Mouse (Mus musculus) CH12.LX (cell line): Measurements from ENCODE around the gene Scgb3a1.

Experiments
- CTCF ChIP-seq, 2 experiments: IDR thresholded peaks in 1 of 2; conservative IDR thresholded peaks in 1 of 2; 2 replicates each; pipeline ENCODE4 v1.5.1; 2011 to 2012; ENCODE audit warnings: low read depth in 2 of 2, low read length in 2 of 2, improper control_type of control experiment in 1 of 2, inconsistent platforms in 1 of 2, mild to moderate bottlenecking in 1 of 2, moderate library complexity in 1 of 2
- E2F4 ChIP-seq: IDR thresholded peaks from 2 replicates; pipeline ENCODE4 v1.6.1; 2011; ENCODE audit warnings: low read depth, low read length, improper control_type of control experiment; ENCODE audit not compliant: insufficient replicate concordance
- EP300 ChIP-seq: IDR thresholded peaks from 2 replicates; pipeline ENCODE4 v1.6.1; 2011; ENCODE audit warnings: low read length, improper control_type of control experiment
- JUND ChIP-seq: conservative IDR thresholded peaks from 2 replicates; pipeline ENCODE4 v1.6.1; 2011; ENCODE audit warnings: low read depth, low read length, improper control_type of control experiment
- KAT2A ChIP-seq: IDR thresholded peaks from 2 replicates; pipeline ENCODE4 v1.6.1; 2012; ENCODE audit warnings: low read length, improper control_type of control experiment, inconsistent platforms; ENCODE audit not compliant: insufficient replicate concordance
- MAX ChIP-seq: IDR thresholded peaks from 2 replicates; pipeline ENCODE4 v1.6.1; 2011; ENCODE audit warnings: low read length, improper control_type of control experiment
- MAZ ChIP-seq: IDR thresholded peaks from 2 replicates; pipeline ENCODE4 v1.6.1; 2012; ENCODE audit warnings: low read depth, mild to moderate bottlenecking, inconsistent platforms, low read length, improper control_type of control experiment, moderate library complexity
- NRF1 ChIP-seq: IDR thresholded peaks from 2 replicates; pipeline ENCODE4 v1.6.1; 2014; ENCODE audit warnings: low read depth, mild to moderate bottlenecking, inconsistent platforms, low read length, improper control_type of control experiment, moderate library complexity
- POLR2A ChIP-seq: IDR thresholded peaks from 2 replicates; pipeline ENCODE4 v1.6.1; 2011; ENCODE audit warnings: low read depth, mild to moderate bottlenecking, improper control_type of control experiment, low read length
- SMC3 ChIP-seq: IDR thresholded peaks from 2 replicates; pipeline ENCODE4 v1.6.1; 2011; ENCODE audit warnings: low read depth, low read length, improper control_type of control experiment
- USF2 ChIP-seq: conservative IDR thresholded peaks from 2 replicates; pipeline ENCODE4 v1.6.1; 2011; ENCODE audit warnings: low read depth, low read length, improper control_type of control experiment
- ZMIZ1 ChIP-seq: IDR thresholded peaks from 2 replicates; pipeline ENCODE4 v1.6.1; 2012; ENCODE audit warnings: low read depth, mild to moderate bottlenecking, inconsistent platforms, low read length, improper control_type of control experiment
- ZNF384 ChIP-seq: IDR thresholded peaks from 2 replicates; pipeline ENCODE4 v1.6.1; 2012; ENCODE audit warnings: low read depth, low read length, improper control_type of control experiment, inconsistent platforms

DNA sequence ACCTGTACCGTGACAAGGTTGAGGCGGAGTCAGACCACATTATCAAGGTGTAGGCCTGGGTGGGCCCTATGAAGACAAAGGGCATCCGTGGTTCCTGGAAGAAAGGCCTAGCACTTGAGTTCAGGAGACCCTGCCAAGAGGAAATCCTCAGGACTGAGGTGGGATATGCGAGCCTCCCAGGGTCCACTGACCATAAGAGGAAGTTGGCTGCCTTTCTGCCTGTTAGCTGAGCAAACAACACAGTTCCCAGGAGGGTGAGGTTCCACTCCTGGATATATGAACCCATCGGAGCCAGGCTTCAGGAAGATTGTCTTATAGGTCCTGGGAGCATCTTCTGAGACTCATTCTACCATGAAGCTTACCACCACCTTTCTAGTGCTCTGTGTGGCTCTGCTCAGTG is at the start of gene Scgb3a1:
- TF ChIP-seq CTCF (conservative IDR thresholded peaks at IDR 0.05 in 1 of 2, IDR thresholded peaks at IDR 0.05 in 1 of 2; ENCODE audit: low read depth in 2 of 2, low read length in 2 of 2) (no peak), E2F4 (no peak), ZMIZ1 (no peak), POLR2A (no peak), SMC3 (no peak), USF2 (no peak), MAZ (no peak), EP300 (no peak), JUND (no peak), ZNF384 (no peak), MAX (no peak), KAT2A (no peak), NRF1 (no peak)
